Mouse (Mus musculus) CH12.LX (cell line): Measurements from ENCODE around the gene Asb17.

Experiments
- EP300 ChIP-seq: IDR thresholded peaks from 2 replicates; pipeline ENCODE4 v1.6.1; 2011; ENCODE audit warnings: low read length, improper control_type of control experiment
- POLR2A ChIP-seq: IDR thresholded peaks from 2 replicates; pipeline ENCODE4 v1.6.1; 2011; ENCODE audit warnings: low read depth, mild to moderate bottlenecking, improper control_type of control experiment, low read length
- USF1 ChIP-seq: IDR thresholded peaks from 2 replicates; pipeline ENCODE4 v1.6.1; 2014; ENCODE audit warnings: low read depth, mild to moderate bottlenecking, inconsistent platforms, low read length, improper control_type of control experiment

DNA sequence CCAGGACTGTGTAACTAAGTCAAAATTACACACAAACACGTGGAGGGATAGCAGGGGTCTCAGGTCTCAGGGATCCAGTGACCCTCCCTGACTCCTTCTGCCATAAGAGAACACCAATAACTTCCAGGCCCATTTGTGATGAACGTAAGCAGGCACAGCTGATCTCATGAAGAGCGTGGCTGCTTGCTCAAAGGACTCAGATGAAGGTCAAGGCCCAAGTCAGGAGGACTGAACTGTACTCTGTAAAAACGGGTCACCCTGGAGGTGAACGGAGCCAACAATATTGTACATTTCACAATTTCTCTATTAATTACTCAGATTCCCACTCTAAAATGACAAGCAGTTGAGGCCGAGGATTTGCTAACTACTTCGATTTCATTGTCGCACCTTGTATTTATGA lies 30.0 kb upstream of the Asb17 start:
- TF ChIP-seq EP300 (no peak), USF1 (no peak), POLR2A (no peak)
